Mouse (Mus musculus) ES-E14 (cell line): Measurements from ENCODE around the gene Tnr. TPM values are rescaled to one million over a fixed set of nuclear protein-coding genes. Genes with fewer than 3 reads are reported as not detected.

Experiments
- DNase-seq: peaks from one replicate; pipeline ENCODE4 v3.0.0-alpha.2; 2013; ENCODE audit warnings: low read depth, low spot score
- H3K27ac ChIP-seq: 2 replicates; pipeline ENCODE4 v1.5.1; 2012; ENCODE audit warnings: low read depth, mild to moderate bottlenecking, low read length, moderate library complexity, mixed read lengths; ENCODE audit not compliant: poor library complexity, insufficient read depth, severe bottlenecking
- H3K36me3 ChIP-seq: 2 replicates; pipeline ENCODE4 v1.6.1; 2012; ENCODE audit warnings: mild to moderate bottlenecking, low read length, moderate library complexity, mixed read lengths; ENCODE audit not compliant: control insufficient read depth, poor library complexity, insufficient read depth, severe bottlenecking
- H3K4me1 ChIP-seq, 2 experiments: fragments of 150-350 bp in 1 of 2; sonication (generic) in 1 of 2; 2 replicates each; pipeline ENCODE4 v1.6.1; 2012; ENCODE audit warnings: low read length in 2 of 2, mild to moderate bottlenecking in 1 of 2, mixed read lengths in 1 of 2; ENCODE audit not compliant: control insufficient read depth in 2 of 2, insufficient read depth in 2 of 2, poor library complexity in 1 of 2
- H3K4me3 ChIP-seq, 2 experiments: fragments of 150-350 bp in 1 of 2; sonication (generic) in 1 of 2; 2 replicates each; pipeline ENCODE4 v1.5.1; 2012; ENCODE audit warnings: low read length in 2 of 2, low read depth in 1 of 2, mild to moderate bottlenecking in 1 of 2, mixed read lengths in 1 of 2; ENCODE audit not compliant: insufficient read depth in 1 of 2, poor library complexity in 1 of 2, severe bottlenecking in 1 of 2
- H3K9ac ChIP-seq: 2 replicates; pipeline ENCODE4 v1.6.1; 2012; ENCODE audit warnings: low read depth, mild to moderate bottlenecking, low read length, mixed read lengths; ENCODE audit not compliant: poor library complexity, insufficient read depth, severe bottlenecking
- H3K9me3 ChIP-seq: fragments of 150-350 bp; sonication (generic); 2 replicates; pipeline ENCODE4 v1.6.1; 2012; ENCODE audit warnings: low read depth, mild to moderate bottlenecking, low read length; ENCODE audit not compliant: control insufficient read depth, insufficient read depth
- CHD2 ChIP-seq: IDR thresholded peaks from 2 replicates; pipeline ENCODE4 v1.6.1; 2014; ENCODE audit warnings: mild to moderate bottlenecking, low read depth, low read length, inconsistent platforms
- HCFC1 ChIP-seq: IDR thresholded peaks from 2 replicates; pipeline ENCODE4 v1.6.1; 2012; ENCODE audit warnings: low read length, inconsistent platforms, borderline replicate concordance; ENCODE audit not compliant: insufficient read depth
- MAFK ChIP-seq: IDR thresholded peaks from 2 replicates; pipeline ENCODE4 v1.6.1; 2014; ENCODE audit warnings: mild to moderate bottlenecking, low read depth, low read length, inconsistent platforms; ENCODE audit not compliant: insufficient read depth
- ZC3H11A ChIP-seq: IDR thresholded peaks from 2 replicates; pipeline ENCODE4 v1.6.1; 2012; ENCODE audit warnings: low read depth, mild to moderate bottlenecking, inconsistent platforms, low read length, borderline replicate concordance
- ZNF384 ChIP-seq: IDR thresholded peaks from 2 replicates; pipeline ENCODE4 v1.6.1; 2012; ENCODE audit warnings: low read depth, low read length, inconsistent platforms
- in situ Hi-C, 2 experiments: fragments of 600-800 bp; cut with MboI; formaldehyde crosslinking; loops; one replicate each; pipeline ENCODE4 v1.15.1; 2025; ENCODE audit warnings: low sequenced_read_pairs in 2 of 2, inconsistent platforms in 1 of 2; ENCODE audit not compliant: unreplicated experiment in 2 of 2
- total RNA-seq: library from RNA; depleted of rRNA; stranded (reverse); fragments of 300-350 nt; gene quantifications from 2 replicates; pipeline ENCODE4 v1.2.3, GENCODE M21; 2012

Gene Tnr
- total RNA-seq, 1 experiment, result not detected

- Histone ChIP-seq H3K9ac (no peak overlapping the region), H3K9me3 (no peaks in the 10 kb centered on the region), H3K27ac (no peak overlapping the region), H3K4me1 (peaks cover 0 to 4% of the 10 kb centered on the region in 2 experiments; a peak in 1 of 4 replicates), H3K36me3 (no peaks in the 10 kb centered on the region), H3K4me3 (no peak overlapping the region)
- no peak for DNase-seq
- in situ Hi-C loops, result no loop called here
- TF ChIP-seq HCFC1, result no peak
- no peak for TF ChIP-seq MAFK
- no peak for TF ChIP-seq CHD2
- no peak for TF ChIP-seq ZC3H11A
- no peak for TF ChIP-seq ZNF384
These were observed 14.0 kb downstream of the Tnr start for GRCm38 (mm10) chr1:159537541-159537940.

GRCm38 (mm10) chr1:159538076-159538475, 14.5 kb downstream of the Tnr start:
- TF ChIP-seq HCFC1 (no peak), CHD2 (no peak), ZC3H11A (no peak), MAFK (no peak), ZNF384 (no peak)
- no peak for DNase-seq
- Histone ChIP-seq H3K27ac (no peak overlapping the region), H3K4me3 (no peak overlapping the region), H3K9ac (no peak overlapping the region), H3K36me3 (no peaks in the 10 kb centered on the region), H3K4me1 (peaks cover 0 to 4% of the 10 kb centered on the region in 2 experiments; a peak in 1 of 4 replicates), H3K9me3 (no peaks in the 10 kb centered on the region)
- in situ Hi-C loops, result no loop called here

- Histone ChIP-seq H3K4me1 (no peaks in the 10 kb centered on the region), H3K27ac (no peak overlapping the region), H3K36me3 (no peaks in the 10 kb centered on the region), H3K4me3 (no peak overlapping the region), H3K9me3 (no peaks in the 10 kb centered on the region), H3K9ac (no peak overlapping the region)
- in situ Hi-C loops, result no loop called here
- TF ChIP-seq CHD2 (no peak), MAFK (no peak), ZC3H11A (no peak), HCFC1 (no peak), ZNF384 (no peak)
- DNase-seq, result no peak
These were observed 22.0 kb downstream of the Tnr start for GRCm38 (mm10) chr1:159545470-159546145.

- no peaks in the 10 kb centered on the region for H3K9me3 ChIP-seq
- no peak overlapping the region for H3K27ac ChIP-seq
- no peaks in the 10 kb centered on the region for H3K36me3 ChIP-seq
- DNase-seq, result no peak
- H3K9ac ChIP-seq, result no peak overlapping the region
- H3K4me3 ChIP-seq, result no peak overlapping the region
- H3K4me1 ChIP-seq, result no peaks in the 10 kb centered on the region
- in situ Hi-C loops, result no loop called here
- no peak for TF ChIP-seq ZNF384
- no peak for TF ChIP-seq HCFC1
- TF ChIP-seq CHD2, result no peak
- TF ChIP-seq MAFK, result no peak
These were observed 27.5 kb downstream of the Tnr start for GRCm38 (mm10) chr1:159551036-159551435.
